Mouse (Mus musculus) E14TG2a.4 (cell line): ENCODE data around the gene Acrbp.

Source experiments
- CTCF ChIP-seq: conservative IDR thresholded peaks from 2 replicates; pipeline ENCODE4 v1.5.1; 2014; ENCODE audit warnings: low read length
- NANOG ChIP-seq: IDR thresholded peaks from 2 replicates; pipeline ENCODE4 v1.6.1; 2014; ENCODE audit warnings: borderline replicate concordance, low read length, mixed read lengths

GRCm38 (mm10) chr6:125041047-125041446 lies 8.4 kb upstream of the Acrbp start:
- TF ChIP-seq CTCF (no peak), NANOG (no peak)
